Mouse (Mus musculus) hindbrain, embryonic 14.5 days (tissue): Measurements from ENCODE around the gene Plac1. TPM values are rescaled to one million over a fixed set of nuclear protein-coding genes. Genes with fewer than 3 reads are reported as not detected.

Experiments used
- ATAC-seq: fragments of 200-750 bp; cut with Nextera tagmentation; 2 replicates; pipeline ENCODE4 v1.8.0; 2017; ENCODE audit warnings: moderate number of reproducible peaks, mild to moderate bottlenecking, moderate TSS enrichment, moderate library complexity; ENCODE audit not compliant: low FRiP score
- DNase-seq: peaks from one replicate; pipeline ENCODE4 v3.0.0-alpha.2; 2015; ENCODE audit warnings: low spot score
- H3K27ac ChIP-seq: fragments of 300-500 bp; sonication (generic); 2 replicates; pipeline ENCODE4 v1.5.1; 2014; ENCODE audit warnings: mild to moderate bottlenecking, moderate library complexity
- H3K27me3 ChIP-seq: fragments of 300-500 bp; sonication (generic); 2 replicates; pipeline ENCODE4 v1.6.1; 2014; ENCODE audit warnings: mild to moderate bottlenecking, low read length, mixed read lengths; ENCODE audit not compliant: control insufficient read depth, insufficient read depth
- H3K36me3 ChIP-seq: fragments of 300-500 bp; sonication (generic); replicated peaks from 2 replicates; pipeline ENCODE4 v1.6.1; 2014; ENCODE audit not compliant: control insufficient read depth, insufficient read depth
- H3K4me1 ChIP-seq: fragments of 300-500 bp; sonication (generic); replicated peaks from 2 replicates; pipeline ENCODE4 v1.6.1; 2014; ENCODE audit warnings: antibody characterized with exemption, low read length, mixed read lengths; ENCODE audit not compliant: control insufficient read depth, insufficient read depth
- H3K4me2 ChIP-seq: fragments of 300-500 bp; sonication (generic); replicated peaks from 2 replicates; pipeline ENCODE4 v1.6.1; 2014; ENCODE audit warnings: mild to moderate bottlenecking, moderate library complexity
- H3K4me3 ChIP-seq: fragments of 300-500 bp; sonication (generic); replicated peaks from 2 replicates; pipeline ENCODE4 v1.5.1; 2014; ENCODE audit warnings: mild to moderate bottlenecking, low read length
- H3K9ac ChIP-seq: fragments of 300-500 bp; sonication (generic); 2 replicates; pipeline ENCODE4 v1.6.1; 2014
- H3K9me3 ChIP-seq: fragments of 300-500 bp; sonication (generic); 2 replicates; pipeline ENCODE4 v1.6.1; 2016; ENCODE audit warnings: low read length; ENCODE audit not compliant: control insufficient read depth
- WGBS: fragments of 180-500 bp; shearing (Covaris S2); extraction: QIAGEN DNeasy Blood & Tissue Kit; methylation state at CpG from one replicate; pipeline ENCODE4 v1.1.7; 2014; 5-methylcytosine and 5-hydroxymethylcytosine counted together
- polyA plus RNA-seq: library from polyadenylated mRNA; unstranded; fragments of >200 nt; fragmentation: Nextera tagmentation; extraction: Ambion mirVana; gene quantifications from 2 replicates; pipeline ENCODE4 v1.2.1, GENCODE M21; 2014

Gene Plac1
- polyA plus RNA-seq, 1 experiment from 2014 or later, result 0.37 TPM

GRCm38 (mm10) chrX:53237971-53238370 is 1.9 kb downstream of the Plac1 start:
- 15% methylated on average over 2 of the region's 2 CpGs for WGBS
- H3K4me3 ChIP-seq, result no peak overlapping the region
- no peak overlapping the region for H3K9ac ChIP-seq
- H3K36me3 ChIP-seq, result no peaks in the 10 kb centered on the region
- H3K27ac ChIP-seq, result no peak overlapping the region
- no peaks in the 10 kb centered on the region for H3K4me1 ChIP-seq
- H3K4me2 ChIP-seq, result no peak overlapping the region
- H3K9me3 ChIP-seq, result no peaks in the 10 kb centered on the region
- no peak for DNase-seq
- ATAC-seq, result no peak
- H3K27me3 ChIP-seq, result no peaks in the 10 kb centered on the region

- no peaks in the 10 kb centered on the region for H3K9me3 ChIP-seq
- no peak overlapping the region for H3K4me2 ChIP-seq
- no peak overlapping the region for H3K27ac ChIP-seq
- H3K4me1 ChIP-seq, result no peaks in the 10 kb centered on the region
- WGBS, result 35% methylated on average over 7 of the region's 7 CpGs
- ATAC-seq (no peak), DNase-seq (no peak)
- H3K27me3 ChIP-seq, result no peaks in the 10 kb centered on the region
- H3K4me3 ChIP-seq, result no peak overlapping the region
- no peaks in the 10 kb centered on the region for H3K36me3 ChIP-seq
- no peak overlapping the region for H3K9ac ChIP-seq
These were observed 3.5 kb downstream of the Plac1 start for GRCm38 (mm10) chrX:53236404-53236803.

GRCm38 (mm10) chrX:53233689-53234088 is 6.2 kb downstream of the Plac1 start:
- WGBS, result 35% methylated on average over 3 of the region's 4 CpGs
- no peaks in the 10 kb centered on the region for H3K27me3 ChIP-seq
- DNase-seq, result no peak
- no peak overlapping the region for H3K27ac ChIP-seq
- H3K4me2 ChIP-seq, result no peak overlapping the region
- ATAC-seq, result no peak
- no peak overlapping the region for H3K4me3 ChIP-seq
- no peak overlapping the region for H3K9ac ChIP-seq
- no peaks in the 10 kb centered on the region for H3K4me1 ChIP-seq
- H3K9me3 ChIP-seq, result no peaks in the 10 kb centered on the region
- no peaks in the 10 kb centered on the region for H3K36me3 ChIP-seq

GRCm38 (mm10) chrX:53231965-53232364 is 7.9 kb downstream of the Plac1 start:
- H3K4me1 ChIP-seq, result no peaks in the 10 kb centered on the region
- peak overlapping the region; percentile 40; the same call in 1 of the 2 replicates for H3K9ac ChIP-seq
- H3K4me3 ChIP-seq, result peak overlapping the region; percentile 28
- 34% methylated on average over 13 of the region's 13 CpGs for WGBS
- DNase-seq (no peak), ATAC-seq (no peak)
- H3K27me3 ChIP-seq, result no peaks in the 10 kb centered on the region
- no peak overlapping the region for H3K27ac ChIP-seq
- no peaks in the 10 kb centered on the region for H3K36me3 ChIP-seq
- peak overlapping the region; percentile 51 for H3K4me2 ChIP-seq
- no peaks in the 10 kb centered on the region for H3K9me3 ChIP-seq

GRCm38 (mm10) chrX:53224353-53224944 is 15.5 kb downstream of the Plac1 start:
- Histone ChIP-seq H3K4me3 (no peak overlapping the region), H3K27ac (no peak overlapping the region), H3K9ac (no peak overlapping the region), H3K36me3 (no peaks in the 10 kb centered on the region), H3K4me1 (no peaks in the 10 kb centered on the region), H3K4me2 (no peak overlapping the region), H3K9me3 (no peaks in the 10 kb centered on the region), H3K27me3 (no peaks in the 10 kb centered on the region)
- DNase-seq (no peak), ATAC-seq (no peak)
- WGBS, result 58% methylated on average over 6 of the region's 6 CpGs

GRCm38 (mm10) chrX:53220855-53221254 is 19.1 kb downstream of the Plac1 start:
- Histone ChIP-seq H3K4me3 (no peak overlapping the region), H3K4me2 (no peak overlapping the region), H3K27ac (no peak overlapping the region), H3K9ac (no peak overlapping the region), H3K4me1 (no peaks in the 10 kb centered on the region), H3K36me3 (no peaks in the 10 kb centered on the region), H3K9me3 (no peaks in the 10 kb centered on the region), H3K27me3 (no peaks in the 10 kb centered on the region)
- no peak for ATAC-seq
- DNase-seq, result no peak
- 77% methylated on average over 9 of the region's 9 CpGs for WGBS

GRCm38 (mm10) chrX:53214557-53215229 is 25.2 kb downstream of the Plac1 start:
- DNase-seq (no peak), ATAC-seq (no peak; the same call in 1 of the 2 replicates)
- no peak overlapping the region for H3K27ac ChIP-seq
- H3K4me2 ChIP-seq, result no peak overlapping the region
- H3K9me3 ChIP-seq, result no peaks in the 10 kb centered on the region
- H3K9ac ChIP-seq, result no peak overlapping the region
- WGBS, result 60% methylated on average over 7 of the region's 7 CpGs
- H3K4me3 ChIP-seq, result no peak overlapping the region
- no peaks in the 10 kb centered on the region for H3K36me3 ChIP-seq
- H3K27me3 ChIP-seq, result no peaks in the 10 kb centered on the region
- no peaks in the 10 kb centered on the region for H3K4me1 ChIP-seq

- 62% methylated on average over 2 of the region's 2 CpGs for WGBS
- Histone ChIP-seq H3K4me2 (no peak overlapping the region), H3K27ac (no peak overlapping the region), H3K4me3 (no peak overlapping the region), H3K36me3 (no peaks in the 10 kb centered on the region), H3K9me3 (no peaks in the 10 kb centered on the region), H3K9ac (no peak overlapping the region), H3K4me1 (no peaks in the 10 kb centered on the region), H3K27me3 (no peaks in the 10 kb centered on the region)
- ATAC-seq, result no peak
- DNase-seq, result no peak
These were observed 26.1 kb downstream of the Plac1 start for GRCm38 (mm10) chrX:53213838-53214237.

- H3K27me3 ChIP-seq, result no peaks in the 10 kb centered on the region
- DNase-seq (no peak), ATAC-seq (no peak)
- no peak overlapping the region for H3K4me3 ChIP-seq
- no peaks in the 10 kb centered on the region for H3K4me1 ChIP-seq
- no peaks in the 10 kb centered on the region for H3K36me3 ChIP-seq
- no peaks in the 10 kb centered on the region for H3K9me3 ChIP-seq
- H3K9ac ChIP-seq, result no peak overlapping the region
- 40% methylated on average over 9 of the region's 9 CpGs for WGBS
- H3K4me2 ChIP-seq, result no peak overlapping the region
- H3K27ac ChIP-seq, result no peak overlapping the region
These were observed 27.4 kb downstream of the Plac1 start for GRCm38 (mm10) chrX:53212485-53212884.
